In the genomic region with DNA sequence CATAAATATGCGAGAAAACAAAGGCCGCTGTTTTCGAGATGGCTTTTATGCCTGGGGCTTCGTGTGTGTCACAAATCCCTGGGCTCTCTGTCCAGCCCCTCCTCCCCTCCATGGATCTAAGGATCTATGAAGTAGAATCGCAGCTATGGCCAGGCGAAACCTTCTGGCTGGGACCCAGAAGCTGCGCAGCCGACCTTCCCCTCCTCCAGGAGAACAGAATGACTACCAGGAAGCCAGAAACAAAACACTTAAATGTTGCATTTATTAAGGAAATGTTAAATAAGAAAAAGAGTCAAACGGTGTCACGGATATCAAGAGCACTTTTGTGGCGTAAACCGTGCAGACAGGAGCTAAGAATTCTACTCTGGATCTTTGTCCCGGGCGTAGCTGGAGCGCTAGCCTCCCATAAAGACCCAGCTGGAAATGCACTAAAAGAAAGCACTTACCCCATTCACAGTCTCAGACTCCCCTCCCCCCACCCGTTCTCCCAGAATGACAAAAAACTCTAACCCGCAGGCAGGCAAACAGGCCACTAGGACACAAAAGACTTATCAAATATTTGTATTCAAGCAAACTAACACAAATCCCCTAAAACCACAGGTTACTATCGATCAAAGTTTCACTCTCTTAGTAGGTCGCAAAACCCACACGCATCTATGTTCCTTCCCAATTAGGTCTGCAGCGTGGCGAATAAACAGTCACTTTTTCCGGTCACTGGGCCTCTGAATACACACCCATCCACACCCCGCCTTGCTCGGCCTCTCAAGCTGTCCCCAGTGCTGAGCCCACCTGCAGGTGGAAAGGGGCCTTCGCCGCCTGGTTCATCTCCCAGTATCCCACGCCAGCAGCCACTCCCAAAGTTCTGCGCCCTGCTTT, we compare ENCODE assay signal across 8 mouse cellular contexts. TPM values are rescaled to one million over a fixed set of nuclear protein-coding genes. Genes with fewer than 3 reads are reported as not detected.
DNase-seq lines count a peak whose midpoint lies in the region; ATAC-seq lines count a peak whose summit lies in the region.

No protein-coding gene starts in this region.

- H3K4me2 ChIP-seq in hindbrain, embryonic 16.5 days (ENCODE audit: low read length) = peak overlapping the region; percentile 88

- H3K9me3 ChIP-seq in hindbrain, embryonic 16.5 days (ENCODE audit: control insufficient read depth, low read length) = no peaks in the 10 kb centered on the region

- H3K27me3 ChIP-seq in hindbrain, embryonic 16.5 days (replicated peaks; ENCODE audit: control insufficient read depth, insufficient read depth, low read length) = no peaks in the 10 kb centered on the region; the same call in 1 of the 2 replicates

- ATAC-seq in cerebellum, adult (ENCODE audit: insufficient number of reproducible peaks, low FRiP score, low TSS enrichment) = no peak
- ATAC-seq in hindbrain, embryonic 16.5 days = peak; percentile 21; the same call in 1 of the 2 replicates
- ATAC-seq in erythroid progenitor cell, adult 5-6 weeks (replicated peaks; ENCODE audit: low FRiP score, poor library complexity, severe bottlenecking) = no peak

- no peaks in the 10 kb centered on the region for H3K36me3 ChIP-seq in hindbrain, embryonic 16.5 days (ENCODE audit: control insufficient read depth, insufficient read depth, low read length)

- peak overlapping the region; percentile 69 for H3K9ac ChIP-seq in hindbrain, embryonic 16.5 days (ENCODE audit: low read depth, low read length)

- H3K4me1 ChIP-seq in hindbrain, embryonic 16.5 days (ENCODE audit: control insufficient read depth, insufficient read depth, low read depth, low read length) = peaks cover 12% of the 10 kb centered on the region

- H3K27ac ChIP-seq in hindbrain, embryonic 16.5 days (ENCODE audit: low read depth, low read length) = peak overlapping the region; percentile 66

- H3K4me3 ChIP-seq in hindbrain, embryonic 16.5 days (ENCODE audit: low read length) = peak overlapping the region; percentile 64

- DNase-seq in cerebellum, adult 18-20 months = peak; percentile 2 to 19
- peak; percentile 38 for DNase-seq in testis, postnatal 10 days (ENCODE audit: low spot score)
- DNase-seq in testis, postnatal 14 days (ENCODE audit: low spot score) = no peak
- peak; percentile 8 for DNase-seq in lung, postnatal 36 days
- no peak for DNase-seq in spleen, adult 18-20 months

- WGBS in hindbrain, embryonic 16.5 days = under 1% methylated on average over 29 of the region's 29 CpGs

RNA-seq across cellular contexts. Expression of a gene that starts 1.3 kb away (rescaled TPM):
- 171 and 188 TPM in 2 replicates for polyA plus RNA-seq in hindbrain, embryonic 16.5 days (2015; fragmentation: Nextera tagmentation; extraction: Ambion mirVana)
- not detected in 2 replicates for total RNA-seq in erythroid progenitor cell, adult 5-6 weeks (2015; ENCODE audit: low replicate concordance)
- not detected in 2 replicates for total RNA-seq in erythroid progenitor cell, adult 5-6 weeks (2017; ENCODE audit: low replicate concordance)

Comparison
In these comparisons a context has a peak if more than half of its experiments do, and no peak if none do; other contexts are left out.
1. DNase-seq: peak in cerebellum, adult 18-20 months (2 of 2), testis, postnatal 10 days (single experiment) and lung, postnatal 36 days (single experiment); none in testis, postnatal 14 days (single experiment) and spleen, adult 18-20 months (0 of 2).